Mouse (Mus musculus): ENCODE data around the gene Fhit.
A peak's percentile ranks its signal among the peaks of the same experiment; 100 is the strongest.

The Fhit gene

DNA sequence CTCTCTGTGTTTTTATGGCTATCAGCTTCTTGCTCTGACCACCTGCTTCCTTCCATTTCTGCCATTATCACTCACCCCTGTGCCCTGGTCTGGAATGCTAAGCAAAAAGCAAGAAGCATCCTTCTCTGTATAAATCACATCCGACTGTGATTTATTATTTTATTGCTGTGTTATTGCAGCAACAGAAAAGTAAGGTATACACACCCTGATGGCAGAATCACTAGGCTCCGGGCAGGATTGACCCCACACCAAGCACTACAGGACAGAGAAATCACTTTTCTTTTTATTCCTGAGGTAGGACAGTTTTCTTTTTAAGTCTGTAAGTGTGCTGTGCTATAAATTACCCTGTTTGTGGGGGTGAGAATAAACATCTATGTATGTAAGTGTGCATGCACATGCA lies 460.1 kb downstream of the Fhit start:
- no peak for DNase-seq (ENCODE audit: low spot score)

DNA sequence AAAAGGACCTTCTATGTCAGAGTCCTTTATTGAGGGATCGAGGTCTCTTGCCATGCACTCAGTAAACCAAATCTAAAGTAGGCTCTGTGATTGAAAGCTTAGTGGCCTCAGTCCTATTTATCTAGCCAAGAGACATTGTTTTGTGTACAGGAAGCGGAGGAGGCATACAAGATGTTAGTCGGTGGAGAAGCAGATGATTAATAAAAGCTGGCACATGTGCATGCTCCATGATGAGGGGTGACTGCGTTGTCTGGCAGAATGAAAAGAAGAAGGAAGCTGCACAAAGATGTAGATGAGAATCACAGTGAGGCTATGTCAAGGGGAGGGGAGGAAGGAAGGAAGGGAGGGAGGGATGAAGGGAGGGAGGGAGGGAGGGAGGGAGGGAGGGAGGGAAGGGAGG lies 481.8 kb downstream of the Fhit start:
- DNase-seq (ENCODE audit: low spot score) = no peak

DNA sequence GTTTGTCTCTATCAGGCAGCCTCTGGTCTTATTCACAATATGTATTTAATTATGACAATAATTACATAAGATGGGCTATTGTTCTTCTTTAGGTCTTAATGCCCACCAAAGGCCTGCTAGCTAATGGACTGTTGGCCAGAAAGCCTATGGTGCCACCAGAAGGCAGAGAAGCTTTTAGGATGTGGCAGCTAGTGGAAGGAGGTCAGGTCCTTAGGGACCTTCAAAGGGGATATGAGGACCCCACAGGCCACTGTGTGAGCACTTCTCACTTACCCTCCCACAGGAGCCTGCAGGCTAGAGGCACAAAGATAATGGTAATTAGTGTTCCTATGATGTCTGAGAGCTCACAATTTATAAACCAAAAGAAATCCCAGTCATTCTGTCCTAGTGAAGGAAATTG lies 482.2 kb downstream of the Fhit start:
- DNase-seq (ENCODE audit: low spot score) = no peak

DNA sequence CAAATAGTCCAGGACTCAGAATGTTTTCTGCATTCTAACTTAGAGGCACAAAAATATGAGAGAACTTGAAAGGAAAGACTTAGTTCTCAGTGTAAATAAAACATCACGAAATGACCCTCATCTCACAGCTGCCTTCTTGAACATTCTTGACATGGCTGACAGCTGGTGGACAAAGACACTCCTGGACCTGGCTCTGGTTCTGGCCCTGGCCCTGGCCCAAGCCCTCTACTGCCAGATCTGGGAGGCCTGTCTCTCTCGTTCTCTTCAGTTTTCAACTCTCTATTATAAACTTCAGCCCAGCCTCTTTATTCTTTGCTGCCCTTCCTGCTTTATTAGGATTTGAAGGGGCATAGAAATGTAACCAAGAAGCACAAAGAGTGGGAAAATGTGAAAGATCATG lies 484.2 kb downstream of the Fhit start:
- no peak for DNase-seq (ENCODE audit: low spot score)

DNA sequence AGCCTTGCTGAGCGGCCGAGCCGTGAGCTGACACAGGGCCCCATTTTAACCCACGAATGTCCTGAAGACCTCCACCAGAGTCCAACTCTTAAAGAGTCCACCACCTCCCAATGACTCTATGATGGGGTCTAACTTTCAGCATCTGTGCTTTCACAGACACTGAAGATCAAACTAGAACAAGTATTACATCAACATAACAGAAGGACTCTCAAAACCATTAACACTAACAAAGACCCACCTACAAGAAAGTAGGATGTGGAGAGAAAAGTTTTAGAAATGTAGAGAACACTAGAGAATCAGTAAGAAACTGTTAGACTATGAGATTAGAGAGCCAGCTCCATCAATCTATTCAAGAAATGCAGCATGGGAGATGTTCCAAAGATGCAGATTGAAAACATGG lies 501.6 kb downstream of the Fhit start:
- no peak for DNase-seq (ENCODE audit: low spot score)

DNA sequence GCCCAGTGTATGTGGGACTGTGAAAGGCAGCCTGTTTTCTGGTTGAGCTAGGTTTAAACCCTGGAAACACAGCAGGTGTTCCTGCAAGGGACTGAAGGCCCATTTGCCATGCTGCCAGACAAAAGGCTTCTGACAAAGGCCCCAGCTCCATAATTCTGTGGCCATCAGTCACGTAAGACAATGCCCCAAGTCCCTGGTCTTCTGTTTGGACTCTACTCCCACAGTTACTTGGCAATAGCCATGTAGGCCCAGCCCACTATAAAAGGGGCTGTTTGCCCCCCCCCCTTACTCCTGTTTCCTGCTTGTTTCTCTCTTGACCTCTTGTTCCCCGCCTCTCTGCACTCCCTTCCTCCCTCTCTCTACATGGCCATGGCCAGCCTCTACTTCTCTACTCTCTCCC lies 502.5 kb downstream of the Fhit start:
- no peak for DNase-seq (ENCODE audit: low spot score)

DNA sequence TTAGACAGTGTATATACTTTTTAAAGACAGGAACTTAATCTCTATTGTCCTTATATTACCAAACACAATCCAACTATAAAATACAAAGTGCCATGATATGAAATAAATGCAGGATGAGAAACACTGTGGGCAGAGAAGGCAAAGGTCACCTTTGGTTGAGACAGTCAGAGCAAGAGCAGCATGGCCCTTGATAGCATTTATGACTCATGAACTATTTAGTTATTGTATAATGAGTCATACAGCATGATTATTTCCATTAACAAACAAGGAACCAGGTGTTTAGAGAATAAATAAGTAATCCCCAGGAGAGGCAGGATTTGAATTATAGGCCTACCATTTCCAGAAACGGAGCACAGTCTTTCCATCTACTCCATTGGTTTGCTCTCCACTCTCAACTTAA lies 503.6 kb downstream of the Fhit start:
- DNase-seq (ENCODE audit: low spot score) = no peak

DNA sequence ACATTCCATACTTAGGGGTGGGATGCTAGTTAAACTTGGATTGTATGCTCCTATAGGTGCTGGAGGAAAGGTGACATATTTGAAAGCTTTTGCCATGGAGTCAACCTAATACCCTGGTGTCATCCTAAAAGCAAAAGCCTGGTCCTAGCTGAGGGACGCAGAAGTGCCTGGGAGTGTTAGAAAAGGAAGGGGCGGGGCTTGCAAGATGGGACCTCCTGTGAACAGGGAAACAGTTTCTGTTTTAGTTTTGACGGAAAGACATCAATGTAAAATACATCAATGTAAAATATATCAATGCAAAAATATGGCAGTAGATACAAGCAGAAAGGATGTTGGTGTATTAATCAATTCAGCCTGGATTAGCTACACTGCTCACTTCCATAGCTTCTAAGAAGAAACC lies 504.5 kb downstream of the Fhit start:
- no peak for DNase-seq (ENCODE audit: low spot score)

DNA sequence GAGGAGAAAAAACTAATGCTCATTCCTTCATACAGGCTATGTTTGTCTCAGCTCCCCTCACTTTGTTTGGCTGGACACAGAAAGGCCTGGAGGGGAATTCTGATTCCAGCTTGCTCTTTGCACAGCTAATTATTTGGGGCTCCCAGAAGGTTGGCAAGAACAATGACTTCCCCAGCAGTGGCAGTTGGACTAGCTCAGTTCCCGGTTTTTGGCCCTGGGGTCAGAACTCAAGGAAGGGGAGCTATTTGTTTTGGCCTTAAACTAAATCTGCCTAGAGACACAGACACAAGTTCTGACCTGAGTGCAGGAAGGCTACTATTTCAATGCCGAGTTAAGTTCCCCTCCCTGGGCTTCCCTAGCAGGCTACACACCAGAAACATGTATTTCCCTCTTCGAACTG lies 506.0 kb downstream of the Fhit start:
- no peak for DNase-seq (ENCODE audit: low spot score)

DNA sequence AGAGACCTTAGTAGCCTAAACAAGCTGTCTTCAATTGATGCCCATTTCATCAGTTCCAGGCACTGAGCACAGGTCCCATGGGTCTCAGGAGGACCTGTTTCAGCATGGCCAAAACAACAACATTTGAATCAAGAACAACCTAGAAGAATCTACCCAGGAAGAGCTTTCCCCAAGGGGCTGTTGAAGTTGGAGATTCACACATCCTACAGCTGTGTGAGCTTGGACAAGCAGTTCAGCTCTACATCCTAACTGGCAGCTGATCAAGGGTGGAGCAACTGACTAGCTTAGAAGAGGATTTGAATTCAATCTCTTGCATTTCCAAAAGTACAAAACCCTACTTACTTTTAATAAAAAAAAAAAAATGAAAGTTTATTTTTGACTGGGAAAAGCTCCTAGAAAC lies 514.0 kb downstream of the Fhit start:
- no peak for DNase-seq (ENCODE audit: low spot score)

DNA sequence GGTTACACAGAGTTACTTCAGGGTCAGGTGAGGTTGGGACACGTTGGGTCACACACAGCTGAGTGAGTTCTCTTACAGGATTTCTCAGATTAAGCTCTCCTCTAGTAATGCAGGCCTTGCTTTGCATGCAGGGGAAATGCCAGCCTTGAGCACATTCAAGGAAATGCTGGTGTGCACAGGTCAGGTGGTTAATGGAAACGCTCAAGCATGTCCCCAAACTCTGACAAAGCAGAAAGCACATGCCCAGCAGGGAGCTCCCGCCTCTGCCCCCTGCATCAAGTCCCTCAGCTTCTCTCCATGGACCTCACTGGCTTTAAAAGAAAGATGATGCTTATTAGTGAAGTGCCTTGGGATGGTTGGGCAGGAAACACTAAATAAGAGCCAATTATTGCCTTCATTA lies 530.1 kb downstream of the Fhit start:
- no peak for DNase-seq (ENCODE audit: low spot score)

DNA sequence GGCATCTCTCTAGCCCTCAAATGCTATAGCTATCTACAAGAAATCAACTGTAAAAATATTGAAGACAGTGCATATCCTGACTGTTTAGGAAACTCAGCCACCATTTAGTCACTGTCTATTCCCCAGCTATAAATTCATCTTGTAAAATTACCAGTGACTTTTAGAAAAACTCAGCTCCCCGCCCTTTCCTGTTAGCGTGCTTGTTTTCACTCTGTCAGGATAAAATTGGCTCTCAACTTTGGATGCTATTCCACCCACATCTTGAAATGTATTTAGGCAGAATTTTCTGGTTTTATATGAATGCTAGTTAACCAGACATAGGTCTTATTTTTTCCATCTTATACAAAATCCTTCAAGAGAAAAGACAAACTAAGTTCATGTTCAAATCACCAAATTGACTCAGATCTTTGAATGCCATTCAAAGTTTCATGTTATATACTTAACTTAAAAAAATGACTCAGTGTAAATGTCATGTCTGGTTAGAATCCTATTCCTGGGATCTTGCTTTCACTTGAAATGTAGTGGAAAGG lies 530.9 kb downstream of the Fhit start:
- DNase-seq (ENCODE audit: low spot score) = no peak

DNA sequence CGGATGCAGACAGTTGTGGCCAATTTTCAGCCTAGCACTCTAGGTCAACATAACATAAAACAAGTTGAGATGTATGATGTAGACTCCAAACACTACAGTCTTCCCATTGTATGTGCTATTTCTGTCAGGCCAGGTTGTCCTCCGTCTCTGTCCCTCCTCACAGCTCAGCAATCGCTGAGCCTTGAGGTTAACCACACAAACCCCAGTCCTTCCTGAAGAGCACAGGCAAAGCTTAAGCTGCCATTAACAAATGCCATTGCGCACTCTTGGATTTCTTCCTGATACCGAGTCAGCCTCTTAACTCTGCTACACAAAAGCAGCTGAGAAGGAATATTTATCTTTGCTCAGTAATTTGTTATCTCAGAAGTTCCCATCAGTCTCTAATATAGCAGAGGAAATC lies 568.4 kb downstream of the Fhit start:
- DNase-seq (ENCODE audit: low spot score) = no peak

DNA sequence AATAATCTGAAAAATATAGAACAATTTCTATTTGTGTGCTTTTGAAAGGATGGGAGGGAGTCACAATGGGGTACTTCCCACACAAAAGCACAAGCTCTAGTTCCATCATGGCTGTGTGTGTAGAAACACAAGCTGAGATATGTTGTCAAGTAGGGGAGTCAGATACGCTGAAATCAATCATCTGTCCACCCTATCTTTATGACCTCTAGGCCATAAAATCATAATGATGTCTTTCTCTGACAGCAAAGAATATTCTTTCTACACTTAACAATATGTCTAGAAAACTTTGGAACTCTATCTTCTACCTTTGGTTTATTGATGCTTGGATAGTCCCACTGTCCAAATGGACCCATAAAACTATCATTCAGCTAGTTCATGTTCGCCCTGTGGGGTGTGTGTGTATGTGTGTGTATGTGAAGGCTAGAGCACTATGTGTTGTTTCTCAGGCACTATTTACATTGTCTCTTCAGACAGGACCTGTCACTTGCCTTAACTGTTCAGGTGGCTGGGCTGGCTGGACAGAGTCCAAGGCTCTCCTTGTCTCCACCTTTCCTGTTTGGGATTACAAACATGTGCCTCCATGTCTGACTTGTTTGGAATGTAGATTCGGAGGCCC lies 592.8 kb downstream of the Fhit start:
- DNase-seq (ENCODE audit: low spot score) = no peak

DNA sequence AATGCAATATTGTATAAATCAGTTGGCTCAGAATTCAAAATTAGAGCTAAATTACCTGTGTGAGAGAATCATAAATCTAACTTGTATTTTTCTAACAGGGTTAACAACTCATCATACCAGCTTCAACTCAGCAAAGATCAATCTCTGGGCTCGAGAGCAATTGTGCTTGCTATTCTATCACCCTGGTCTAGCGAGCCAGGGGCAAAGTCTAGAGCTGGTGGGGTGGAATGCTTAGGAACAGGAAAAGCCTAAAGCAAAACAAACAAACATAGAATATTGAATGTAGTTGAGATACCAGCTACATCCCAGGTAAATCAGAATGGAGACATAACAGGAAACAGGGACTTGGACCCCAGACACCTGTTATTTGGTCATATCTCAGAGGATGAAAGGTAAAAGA lies 594.1 kb downstream of the Fhit start:
- peak; percentile 25 for DNase-seq (ENCODE audit: low spot score)

DNA sequence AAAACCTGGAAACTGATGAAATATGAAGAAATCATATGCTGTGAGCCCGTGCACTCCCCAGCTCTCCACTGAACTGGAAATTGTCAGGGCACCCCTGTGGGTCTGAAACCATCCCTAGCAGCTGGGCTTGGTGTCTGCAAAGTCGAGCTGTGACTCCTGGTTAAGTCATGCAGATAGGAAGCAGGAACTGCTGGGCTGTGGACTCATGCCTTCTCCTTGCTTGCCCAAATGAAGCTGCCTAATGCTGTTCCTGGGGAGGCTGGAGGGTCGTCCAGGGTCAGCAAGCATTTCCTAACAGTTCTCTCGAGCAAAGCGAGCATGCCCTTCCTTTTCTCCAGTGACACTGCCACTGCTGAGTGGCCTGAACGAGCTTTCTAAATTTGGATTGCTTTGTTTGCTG lies 607.1 kb downstream of the Fhit start:
- no peak for DNase-seq (ENCODE audit: low spot score)

DNA sequence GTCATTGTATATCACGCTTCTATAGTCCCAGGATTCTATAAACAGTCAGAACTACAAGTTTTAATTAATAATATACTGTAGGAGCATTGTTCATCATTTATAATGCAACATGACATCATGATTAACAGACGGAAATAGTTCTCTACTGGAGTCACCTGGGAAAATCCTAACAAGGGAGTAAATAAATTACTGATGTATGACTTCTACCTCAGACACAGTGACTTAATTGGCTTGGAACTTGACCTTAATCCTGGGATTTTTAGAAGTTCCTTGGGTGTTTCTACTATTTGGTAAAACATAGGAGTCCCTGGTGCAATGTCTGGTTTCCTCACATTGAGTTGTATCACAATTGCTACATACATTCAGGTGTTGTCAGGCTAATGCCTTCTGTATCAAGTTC lies 613.2 kb downstream of the Fhit start:
- no peak for DNase-seq (ENCODE audit: low spot score)

DNA sequence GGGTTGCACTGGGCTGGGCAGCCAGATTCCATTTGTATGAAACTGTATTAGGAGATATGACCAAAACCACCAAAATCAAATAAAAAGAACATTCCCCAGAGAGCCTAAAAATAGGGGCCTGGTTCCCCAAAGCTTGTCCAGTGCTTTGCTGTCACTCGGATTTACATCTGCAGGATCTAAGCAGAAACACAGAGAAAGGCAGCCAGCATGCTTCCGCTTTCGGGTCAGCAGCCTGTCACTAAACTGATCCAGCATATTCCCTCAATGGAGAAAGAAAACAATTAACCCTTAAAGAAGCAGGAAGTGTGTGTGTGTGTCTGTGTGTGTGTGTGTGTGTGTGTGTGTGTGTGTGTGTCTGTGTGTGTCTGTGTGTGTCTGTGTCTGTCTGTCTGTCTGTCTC lies 615.9 kb downstream of the Fhit start:
- DNase-seq (ENCODE audit: low spot score) = no peak

DNA sequence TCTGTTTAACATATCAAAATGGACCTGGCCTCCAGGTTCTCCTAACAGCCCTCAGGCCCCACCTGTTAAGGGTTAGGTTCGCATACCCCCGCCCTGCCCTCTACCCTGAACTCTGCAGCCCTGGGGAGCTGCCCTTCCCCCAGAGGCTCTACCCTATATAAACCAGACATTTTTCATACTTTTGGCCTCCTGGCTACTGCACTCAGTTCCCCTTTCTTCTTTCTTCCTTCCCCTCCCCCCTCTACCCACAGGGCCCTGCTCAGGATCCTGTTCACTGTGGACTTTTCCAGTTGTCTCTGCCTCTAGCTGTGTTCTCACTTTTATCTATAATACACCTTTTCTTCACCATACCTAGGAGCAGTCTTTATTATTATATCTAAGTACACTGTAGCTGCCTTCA lies 627.0 kb downstream of the Fhit start:
- no peak for DNase-seq (ENCODE audit: low spot score)

DNA sequence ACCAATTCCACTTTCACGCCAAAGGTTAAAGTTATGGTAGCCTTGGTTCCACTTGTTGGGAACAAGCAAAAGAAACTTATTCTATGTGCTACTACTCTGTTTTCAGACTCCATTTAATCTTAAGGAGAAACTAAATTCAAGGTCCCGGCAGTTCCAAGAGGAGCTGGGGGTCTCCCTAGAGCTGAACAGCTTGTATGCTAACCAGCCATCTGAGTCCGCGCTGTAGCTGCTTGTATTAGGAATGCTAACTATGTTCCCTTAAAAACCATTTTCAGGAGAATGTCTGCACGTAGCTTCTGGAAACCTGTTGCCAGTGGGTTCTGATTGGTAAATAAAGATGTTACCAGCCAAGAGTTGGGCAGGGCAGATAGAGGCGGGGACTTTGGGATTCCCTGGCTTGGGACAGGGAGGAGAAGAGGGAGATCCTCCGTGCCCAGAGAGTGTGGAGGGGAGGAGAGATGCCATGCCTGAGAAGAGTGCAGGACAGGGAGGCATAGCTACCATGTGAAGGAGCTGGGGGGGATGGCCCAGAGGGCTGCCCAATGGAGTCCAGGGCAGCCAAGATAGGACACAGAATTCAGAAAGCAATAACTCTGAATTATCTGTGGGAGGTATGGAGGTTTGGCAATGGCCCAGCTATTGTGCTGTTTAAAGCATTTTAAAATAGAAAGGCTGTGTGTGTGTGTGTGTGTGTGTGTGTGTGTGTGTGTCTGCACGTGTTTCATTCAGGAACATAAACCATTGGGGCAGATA lies 629.9 kb downstream of the Fhit start:
- DNase-seq (ENCODE audit: low spot score) = no peak

DNA sequence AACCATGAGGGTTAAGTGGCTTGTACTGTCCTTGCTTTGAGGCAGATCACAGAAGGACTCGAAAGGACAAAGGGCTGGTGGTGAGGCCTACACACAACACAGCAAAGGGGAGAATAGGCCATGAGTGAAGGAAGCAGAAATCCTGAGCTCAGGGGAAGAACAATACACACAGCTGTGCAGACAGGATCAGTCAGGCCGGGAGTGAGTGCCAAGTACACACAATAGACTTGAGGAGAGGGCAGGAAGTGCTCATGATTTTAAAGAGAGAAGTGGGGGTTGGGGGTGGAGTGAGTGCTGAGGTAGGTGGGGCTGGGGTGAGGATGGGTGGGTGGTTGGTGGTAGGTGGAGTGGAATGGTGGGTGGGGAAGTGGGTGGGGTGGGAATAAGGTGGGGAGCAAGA lies 635.0 kb downstream of the Fhit start:
- DNase-seq (ENCODE audit: low spot score) = no peak

DNA sequence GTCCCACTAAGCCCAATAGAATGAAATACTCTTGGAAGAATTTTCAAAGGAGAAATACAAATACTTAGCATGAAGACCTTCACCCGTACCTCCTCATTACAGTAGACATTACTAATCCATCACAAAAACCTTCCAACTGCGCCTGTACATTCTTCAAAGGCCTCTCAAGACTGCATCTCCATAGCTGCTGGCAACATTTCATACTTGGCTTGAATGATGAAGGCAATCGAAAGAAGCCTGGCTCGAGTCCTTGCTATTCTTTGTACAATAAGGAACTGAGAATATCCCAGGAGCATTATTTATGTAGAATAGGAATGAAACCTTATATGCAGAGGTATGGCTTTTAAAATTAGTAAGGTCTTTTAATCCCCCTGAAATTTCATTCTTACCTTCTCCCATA lies 636.0 kb downstream of the Fhit start:
- no peak for DNase-seq (ENCODE audit: low spot score)

DNA sequence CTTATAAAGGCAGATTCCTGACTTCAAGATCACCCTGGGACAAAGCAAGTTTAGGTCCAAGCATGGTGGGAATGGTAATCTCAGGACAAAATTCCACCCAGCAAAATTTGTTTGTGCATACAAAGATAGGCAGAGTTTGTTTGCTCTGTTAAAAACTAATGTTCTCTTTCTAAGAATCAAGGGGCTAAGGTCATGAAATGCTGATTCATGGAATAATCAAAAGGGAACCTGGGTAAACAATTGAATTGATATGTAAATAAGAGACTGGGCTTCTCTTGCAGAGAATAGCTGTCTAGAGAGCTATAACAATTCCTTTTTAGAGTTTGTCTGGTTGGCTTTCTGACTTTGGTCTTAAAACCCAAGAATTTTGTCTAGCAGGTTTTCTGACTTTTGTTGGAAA lies 647.8 kb downstream of the Fhit start:
- DNase-seq (ENCODE audit: low spot score) = no peak

DNA sequence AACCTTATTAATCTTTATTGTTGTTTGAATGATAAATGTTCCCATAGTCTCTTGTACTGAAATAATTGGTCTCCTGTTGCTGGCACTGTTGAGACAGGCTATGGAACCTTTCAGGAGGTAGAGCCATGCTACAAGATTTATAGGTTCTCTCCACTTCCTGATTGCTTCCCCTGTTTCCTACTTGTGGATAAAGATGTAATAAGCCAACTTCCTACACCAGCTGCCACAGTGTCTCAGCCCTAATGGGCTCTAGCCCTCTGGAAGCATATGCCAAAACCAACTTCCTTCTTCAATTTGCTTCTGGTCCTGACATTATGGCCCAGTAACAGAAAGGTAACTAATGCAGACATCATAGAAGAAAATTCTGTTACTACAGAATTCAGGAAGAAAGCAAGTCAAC lies 652.6 kb downstream of the Fhit start:
- no peak for DNase-seq (ENCODE audit: low spot score)

All from yolk sac, embryonic 10.5 days (tissue).